Mouse (Mus musculus) hematopoietic stem cell, adult 5-6 weeks (primary cell): ENCODE data around the gene Plcb4. TPM values are rescaled to one million over a fixed set of nuclear protein-coding genes. Genes with fewer than 3 reads are reported as not detected.
"Not testable (repeated sequence)": the region's sequence is repeated elsewhere in the genome, so short reads cannot be mapped to it uniquely, and the experiment has no call there.

Source experiments
- ATAC-seq, 2 experiments: fragments of 125-278 bp in 1 of 2; replicated peaks in 1 of 2; 2 replicates each; pipeline ENCODE4 v1.8.0; 2016 to 2017; ENCODE audit warnings: inconsistent platforms in 2 of 2, mild to moderate bottlenecking in 2 of 2, moderate number of reproducible peaks in 2 of 2, low read depth in 1 of 2, moderate TSS enrichment in 1 of 2; ENCODE audit not compliant: low FRiP score in 2 of 2, poor library complexity in 2 of 2, severe bottlenecking in 2 of 2, insufficient read depth in 1 of 2, low TSS enrichment in 1 of 2
- total RNA-seq: library from RNA; stranded (forward); fragments of 172-1452, 232-1000 nt; gene quantifications from 2 replicates; pipeline ENCODE4 v1.2.3, GENCODE M21; 2017

The Plcb4 gene
- total RNA-seq, 1 experiment from 2014 or later: 38.5 TPM

DNA sequence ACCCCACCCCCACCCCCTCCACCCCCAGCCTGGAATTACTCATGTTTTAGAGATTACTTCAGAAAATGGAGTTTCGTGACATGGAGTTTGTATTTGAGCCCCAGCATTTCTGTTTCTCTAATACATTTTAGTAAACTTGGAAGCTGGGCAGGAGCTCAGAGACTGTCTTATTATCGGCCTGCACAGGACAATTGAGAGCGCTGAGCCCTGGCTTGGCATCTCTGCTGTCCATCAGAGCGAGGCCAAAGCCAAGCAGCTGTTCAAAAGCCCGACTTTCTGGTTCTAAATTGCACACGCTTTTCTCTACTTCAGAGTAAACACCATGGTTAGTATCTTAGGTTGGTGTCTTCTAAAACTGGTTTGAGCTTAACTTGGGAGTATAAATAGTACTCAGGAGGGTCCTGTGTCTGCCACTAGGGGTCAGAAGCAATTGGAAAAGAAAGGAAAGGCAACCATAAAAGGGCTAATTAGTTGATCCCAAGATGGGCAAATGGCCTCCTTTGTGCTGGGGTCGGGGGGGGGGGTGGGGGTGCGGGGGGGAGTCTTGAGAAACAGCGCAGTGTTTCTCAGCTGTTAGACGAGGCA lies 75.2 kb downstream of the Plcb4 start:
- no peak for ATAC-seq

GRCm38 (mm10) chr2:135737506-135737905 lies 78.7 kb downstream of the Plcb4 start:
- 0 out of 4 replicates have a peak, but pooled peaks of 1 of the 2 experiments have one; percentile 11 for ATAC-seq

DNA sequence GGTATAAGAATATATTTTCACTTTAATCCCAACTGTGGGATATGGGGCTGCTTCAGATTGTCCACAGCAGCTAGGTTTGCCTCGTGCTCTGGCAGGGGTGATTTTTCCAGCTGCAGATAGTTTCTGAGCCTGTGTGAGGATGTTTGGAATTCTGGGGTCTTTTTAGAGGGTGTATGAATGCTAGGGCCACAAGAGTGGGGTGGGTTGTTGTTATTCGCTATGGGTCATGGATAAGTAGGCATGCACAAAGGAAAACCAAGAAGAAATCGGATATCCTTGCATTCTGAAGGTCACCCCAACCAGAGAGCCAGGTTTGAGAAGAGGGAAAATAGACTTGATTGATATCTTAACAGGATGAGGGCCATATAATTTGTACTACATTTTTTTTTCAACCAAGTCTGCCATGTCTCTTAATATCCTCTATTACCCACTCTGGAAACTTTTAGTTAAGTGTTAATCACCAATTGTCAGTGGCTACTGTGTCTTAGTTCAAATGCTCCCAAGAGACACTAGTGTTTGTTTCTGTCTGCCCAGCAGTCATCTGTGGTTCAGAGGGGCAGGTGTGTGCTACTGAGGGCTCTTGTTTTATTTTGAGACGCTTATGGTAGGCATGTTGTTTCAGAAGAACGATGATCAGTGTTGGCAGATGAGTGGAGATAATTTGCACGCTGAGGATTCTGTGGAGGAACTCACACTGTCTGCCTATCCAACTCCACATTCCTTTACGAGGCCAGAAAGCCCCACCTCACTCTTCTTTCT lies 79.4 kb downstream of the Plcb4 start:
- ATAC-seq: not testable (repeated sequence)

DNA sequence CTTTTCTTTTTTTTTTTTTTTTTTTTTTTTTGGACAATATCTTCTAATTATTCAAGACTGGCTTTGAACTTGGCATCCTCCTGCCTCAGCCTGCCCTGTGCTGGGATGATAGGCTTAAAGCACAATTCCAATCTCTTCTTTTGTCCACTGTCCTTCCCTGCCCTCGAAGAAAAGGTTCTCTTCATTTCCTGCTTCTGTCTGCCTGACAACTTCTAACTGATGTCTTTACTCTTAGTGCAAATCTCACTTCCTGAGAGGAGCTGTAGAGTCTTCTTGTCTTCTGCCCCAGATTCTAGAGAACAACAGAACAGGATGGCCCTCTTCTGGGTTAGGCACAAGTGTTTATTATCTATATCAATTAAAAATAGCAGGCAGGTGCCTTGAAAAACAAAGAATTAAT lies 80.1 kb downstream of the Plcb4 start:
- no peak for ATAC-seq

- ATAC-seq: no peak
Measured at GRCm38 (mm10) chr2:135742954-135743700, 84.3 kb downstream of the Plcb4 start.

- no peak for ATAC-seq
Measured at GRCm38 (mm10) chr2:135744711-135745110, 85.9 kb downstream of the Plcb4 start.

- ATAC-seq: no peak; a peak in 1 of 4 replicates
Measured at GRCm38 (mm10) chr2:135745126-135745525, 86.3 kb downstream of the Plcb4 start.

GRCm38 (mm10) chr2:135748441-135748840 lies 89.6 kb downstream of the Plcb4 start:
- no peak for ATAC-seq

DNA sequence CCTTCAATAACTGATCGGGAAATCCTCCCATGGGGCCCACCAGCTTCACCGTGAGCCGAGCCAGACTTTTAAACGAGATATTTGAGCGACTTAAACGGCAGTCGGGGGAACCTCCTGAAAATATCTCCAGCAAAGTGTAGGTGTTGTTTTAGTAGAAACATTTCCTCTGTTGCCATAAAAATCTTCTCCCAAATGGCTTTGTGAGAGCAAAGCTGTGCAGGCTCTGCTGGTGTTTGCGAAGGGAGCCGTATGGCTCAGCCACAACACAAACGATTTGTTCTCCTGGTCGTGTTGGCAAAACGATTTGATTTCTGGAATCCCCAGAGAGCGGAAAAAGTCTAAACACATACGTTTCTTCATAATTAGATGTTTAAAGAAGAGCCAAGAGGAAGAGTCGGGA lies 90.8 kb downstream of the Plcb4 start:
- no peak for ATAC-seq

DNA sequence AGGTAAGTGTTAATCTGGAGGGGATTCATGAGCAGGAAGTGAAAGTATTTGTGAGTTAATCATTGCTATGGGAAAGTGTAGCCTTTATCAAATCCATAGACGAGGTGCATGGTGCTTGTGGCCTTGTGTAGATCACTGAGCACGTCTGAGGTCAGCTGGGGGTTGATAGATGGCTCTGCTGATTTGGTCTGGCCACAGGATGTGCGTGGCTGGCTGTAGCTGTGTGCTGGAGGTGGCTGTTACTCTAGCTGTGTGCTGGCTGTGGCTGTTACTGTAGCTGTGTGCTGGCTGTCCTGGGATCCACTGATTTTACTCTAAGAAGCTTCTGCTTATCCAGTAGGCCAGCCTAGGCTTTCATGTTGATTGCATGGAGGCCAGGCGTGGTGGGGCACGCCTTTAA lies 91.9 kb downstream of the Plcb4 start:
- ATAC-seq: no peak; a peak in 1 of 4 replicates

DNA sequence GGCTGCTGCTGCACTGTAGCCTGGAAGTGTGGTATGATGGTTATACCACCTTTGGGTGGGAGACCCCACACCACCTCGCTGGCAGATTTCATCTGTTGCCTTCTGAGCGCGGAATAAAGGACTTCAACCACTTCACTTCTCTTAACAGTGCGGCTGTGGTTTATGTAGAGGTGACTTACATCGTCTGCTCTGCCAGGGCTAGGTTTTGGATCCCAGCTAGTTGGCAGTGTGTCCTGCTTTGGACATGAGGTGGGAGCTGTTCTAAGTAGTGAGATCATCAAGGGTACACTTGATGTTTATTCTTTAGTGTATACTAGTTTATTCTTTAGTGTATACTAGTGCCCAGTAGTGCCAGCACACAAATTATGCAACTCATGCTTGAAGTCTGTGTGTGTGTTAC lies 97.0 kb downstream of the Plcb4 start:
- no peak for ATAC-seq

GRCm38 (mm10) chr2:135757478-135757877 lies 98.7 kb downstream of the Plcb4 start:
- ATAC-seq: no peak

- no peak for ATAC-seq
Measured at GRCm38 (mm10) chr2:135759499-135760095, 100.8 kb downstream of the Plcb4 start.

DNA sequence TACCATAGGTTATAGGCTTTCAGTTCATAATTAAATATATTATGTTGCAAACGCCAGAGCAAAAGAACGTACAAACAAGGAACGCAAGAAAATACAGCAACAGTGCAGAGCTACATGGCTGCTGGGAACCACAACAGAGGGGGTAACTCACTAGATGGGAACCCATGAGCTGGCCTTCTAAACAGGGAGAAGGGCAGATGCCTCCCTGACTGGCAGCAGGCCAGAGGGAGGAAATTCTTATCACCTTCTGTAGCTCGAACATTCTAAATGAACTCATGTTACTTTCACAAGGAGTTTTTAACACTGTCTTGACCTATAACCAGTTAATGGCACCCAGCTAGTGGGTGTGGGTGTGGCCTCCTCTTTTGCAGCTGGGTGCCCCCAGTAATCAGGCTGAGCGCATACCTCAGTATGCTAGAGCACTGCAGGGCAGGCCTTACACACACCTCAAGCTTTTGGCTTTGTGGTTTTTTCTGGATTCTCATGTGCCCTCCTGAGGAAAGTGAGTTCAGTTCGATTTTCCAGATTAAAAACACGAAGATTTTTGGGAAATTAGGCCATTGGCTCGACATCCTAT lies 102.5 kb downstream of the Plcb4 start:
- peak in 1 of 2 experiments; percentile 36; a peak in 1 of 4 replicates for ATAC-seq

DNA sequence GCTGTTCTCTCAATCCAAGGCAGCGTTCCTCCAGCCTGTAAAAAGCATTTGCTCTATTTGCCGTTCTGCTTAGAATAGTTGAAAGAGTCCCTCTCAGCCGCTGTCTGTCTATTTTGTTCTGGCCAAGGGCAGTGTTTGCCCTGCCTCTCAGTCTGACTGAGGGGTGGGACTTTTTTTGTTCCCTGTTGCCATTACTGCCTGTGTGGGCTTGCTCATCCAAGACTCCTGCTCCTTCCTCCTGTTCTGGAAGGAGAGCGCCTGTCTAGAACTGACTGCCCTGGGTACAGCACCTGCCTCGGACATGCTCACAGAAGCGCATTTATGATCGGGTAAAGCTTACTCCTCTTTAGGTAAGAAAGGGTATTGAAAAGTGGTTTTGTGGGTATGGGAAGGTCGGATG lies 105.9 kb downstream of the Plcb4 start:
- no peak for ATAC-seq

GRCm38 (mm10) chr2:135766471-135767063 lies 107.8 kb downstream of the Plcb4 start:
- no peak for ATAC-seq

DNA sequence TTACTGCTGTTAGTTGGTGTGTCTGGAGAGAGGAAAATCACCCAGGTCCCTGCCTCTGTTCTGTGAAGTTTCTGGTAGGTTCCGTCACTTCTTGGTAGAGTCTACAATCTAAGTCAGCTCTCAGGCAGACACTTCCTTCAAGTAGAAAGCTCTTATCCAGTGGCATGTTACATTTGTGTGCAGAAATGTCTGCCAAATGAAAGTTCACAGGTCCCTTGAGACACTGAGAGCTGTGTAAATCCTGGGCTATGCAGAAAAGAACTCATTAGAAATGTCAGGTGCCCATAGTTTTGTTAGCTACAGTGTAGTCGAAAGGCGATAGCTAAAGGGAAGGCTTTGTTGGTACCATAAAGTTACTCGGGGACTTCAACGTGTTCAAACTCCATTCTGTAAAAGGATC lies 108.7 kb downstream of the Plcb4 start:
- ATAC-seq: no peak
